Mouse (Mus musculus): ENCODE data around the gene Olfr1444. TPM values are rescaled to one million over a fixed set of nuclear protein-coding genes. Genes with fewer than 3 reads are reported as not detected.

Olfr1444 gene
- total and polyA plus RNA-seq, 3 experiments, result not detected

DNA sequence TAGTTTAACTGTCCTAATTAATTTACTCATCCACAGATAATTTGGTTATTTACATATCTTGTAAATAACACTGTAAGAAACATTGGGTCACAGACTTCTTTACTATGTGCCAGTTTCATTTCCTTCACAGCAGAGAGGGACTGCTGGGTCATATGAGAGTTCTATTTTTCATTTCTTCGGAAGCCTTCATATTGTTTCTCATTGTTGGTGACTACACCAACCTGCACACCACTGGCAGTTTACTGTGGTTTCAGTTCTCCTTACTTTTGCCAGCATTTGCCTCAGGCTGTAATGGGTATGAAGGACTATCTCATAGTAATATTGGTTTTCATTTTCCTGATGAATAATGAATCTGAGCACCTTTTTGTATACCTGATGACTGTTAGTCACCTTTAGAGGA is 38.6 kb upstream of the Olfr1444 start:
- Histone ChIP-seq H3K79me2 (replicated peaks; ENCODE audit: control insufficient read depth, extremely low read depth, insufficient read depth, poor library complexity, severe bottlenecking) (no peaks in the 10 kb centered on the region), H3K4me1 (ENCODE audit: control insufficient read depth in 1 of 2, insufficient read depth in 2 of 2) (peaks cover 0 to 21% of the 10 kb centered on the region in 2 experiments; a peak in 2 of 4 replicates), H3K9me3 (replicated peaks; ENCODE audit: low read length) (no peaks in the 10 kb centered on the region), H3K9ac (ENCODE audit: insufficient read depth, low read depth) (no peak overlapping the region), H3K36me3 (replicated peaks in 1 of 2; ENCODE audit: control insufficient read depth in 1 of 2, insufficient read depth in 1 of 2, low read length in 1 of 2) (peaks cover 16 to 35% of the 10 kb centered on the region in 2 experiments), H3K27me3 (replicated peaks) (no peaks in the 10 kb centered on the region), H3K4me2 (ENCODE audit: insufficient read depth, low read depth, poor library complexity, severe bottlenecking) (no peak overlapping the region), H3K27ac (ENCODE audit: insufficient read depth, low read depth) (no peak overlapping the region), H3K4me3 (replicated peaks in 1 of 3; ENCODE audit: low read depth in 2 of 3, low read length in 2 of 3, poor library complexity in 1 of 3) (no peak overlapping the region)
- in situ Hi-C loops (cut with MboI; ENCODE audit: low pct_ligation_motif_present, low pct_unique_long_range_greater_than_20kb, low sequenced_read_pairs) (no loop called here), dilution Hi-C loops (cut with MboI; ENCODE audit: extremely low pct_ligation_motif_present, extremely low pct_unique_long_range_greater_than_20kb, low sequenced_read_pairs) (no loop called here)
- DNase-seq (ENCODE audit: extremely low read depth), result peak; percentile 38
- peak; percentile 52 for TF ChIP-seq BHLHE40 (IDR thresholded peaks at IDR 0.05; ENCODE audit: low read depth, low read length)
- TF ChIP-seq ETS1 (conservative IDR thresholded peaks at IDR 0.05; ENCODE audit: low read depth, low read length), result peak; percentile 32; the same call in 1 of the 2 replicates
- TF ChIP-seq NELFE (IDR thresholded peaks at IDR 0.05; ENCODE audit: low read depth, low read length), result no peak
- TF ChIP-seq JUND (conservative IDR thresholded peaks at IDR 0.05; ENCODE audit: low read depth, low read length), result no peak
- peak; percentile 80 for TF ChIP-seq IRF4 (IDR thresholded peaks at IDR 0.05; ENCODE audit: low read depth, low read length)
- TF ChIP-seq HCFC1 (IDR thresholded peaks at IDR 0.05; ENCODE audit: low read depth, low read length), result no peak
- no peak for TF ChIP-seq PAX5 (IDR thresholded peaks at IDR 0.05; ENCODE audit: low read length)
- no peak for TF ChIP-seq E2F4 (IDR thresholded peaks at IDR 0.05; ENCODE audit: insufficient replicate concordance, low read depth, low read length)
- no peak for TF ChIP-seq CHD1 (IDR thresholded peaks at IDR 0.05; ENCODE audit: low read depth, low read length)
- TF ChIP-seq EP300 (IDR thresholded peaks at IDR 0.05; ENCODE audit: low read length), result peak; percentile 73
- TF ChIP-seq ZNF384 (IDR thresholded peaks at IDR 0.05; ENCODE audit: low read depth, low read length), result no peak

DNA sequence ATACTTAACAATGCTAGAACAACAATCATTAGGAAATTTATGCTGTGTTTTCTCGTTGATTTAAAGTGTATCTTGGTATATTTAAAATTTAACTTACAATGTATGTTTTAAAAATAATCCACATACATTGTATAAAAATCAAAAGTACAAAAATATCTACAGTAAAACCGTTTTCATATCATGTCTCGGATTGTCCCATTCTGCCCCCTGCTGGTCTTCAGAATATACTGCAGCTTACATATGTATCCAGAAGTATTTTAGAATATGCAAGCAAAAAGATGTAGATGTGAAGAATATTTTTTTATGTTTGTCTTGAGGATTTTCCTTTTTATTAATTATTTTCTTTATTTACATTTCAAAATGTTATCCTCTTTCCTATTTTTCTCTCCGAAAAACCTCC is 36.7 kb upstream of the Olfr1444 start:
- DNase-seq (ENCODE audit: extremely low read depth), result peak; percentile 51
- Histone ChIP-seq H3K27me3 (replicated peaks) (no peaks in the 10 kb centered on the region), H3K4me3 (replicated peaks in 1 of 3; ENCODE audit: low read depth in 2 of 3, low read length in 2 of 3, poor library complexity in 1 of 3) (no peak overlapping the region), H3K27ac (ENCODE audit: insufficient read depth, low read depth) (no peak overlapping the region), H3K36me3 (replicated peaks in 1 of 2; ENCODE audit: control insufficient read depth in 1 of 2, insufficient read depth in 1 of 2, low read length in 1 of 2) (peaks cover 25 to 45% of the 10 kb centered on the region in 2 experiments), H3K4me1 (ENCODE audit: control insufficient read depth in 1 of 2, insufficient read depth in 2 of 2) (peaks cover 0 to 21% of the 10 kb centered on the region in 2 experiments; a peak in 2 of 4 replicates), H3K79me2 (replicated peaks; ENCODE audit: control insufficient read depth, extremely low read depth, insufficient read depth, poor library complexity, severe bottlenecking) (no peaks in the 10 kb centered on the region), H3K9ac (ENCODE audit: insufficient read depth, low read depth) (no peak overlapping the region), H3K9me3 (replicated peaks; ENCODE audit: low read length) (no peaks in the 10 kb centered on the region), H3K4me2 (ENCODE audit: insufficient read depth, low read depth, poor library complexity, severe bottlenecking) (no peak overlapping the region)
- TF ChIP-seq RAD21 (IDR thresholded peaks at IDR 0.05; ENCODE audit: low read depth, low read length) (peak; percentile 87), CTCF (conservative IDR thresholded peaks at IDR 0.05 in 1 of 2, IDR thresholded peaks at IDR 0.05 in 1 of 2; ENCODE audit: low read depth in 2 of 2, low read length in 2 of 2) (peak in 1 of 2 experiments; percentile 84; a peak in 3 of 4 replicates), TCF12 (IDR thresholded peaks at IDR 0.05; ENCODE audit: low read depth, low read length) (no peak), SMC3 (IDR thresholded peaks at IDR 0.05; ENCODE audit: low read depth, low read length) (peak; percentile 74)
- dilution Hi-C loops (cut with MboI; ENCODE audit: extremely low pct_ligation_motif_present, extremely low pct_unique_long_range_greater_than_20kb, low sequenced_read_pairs) (no loop called here), in situ Hi-C loops (cut with MboI; ENCODE audit: low pct_ligation_motif_present, low pct_unique_long_range_greater_than_20kb, low sequenced_read_pairs) (no loop called here)
